Mouse (Mus musculus) small intestine, adult 2 months (tissue): ENCODE data around the gene Suclg2.

Experiments
- CTCF ChIP-seq: fragments of 200-500 bp; IDR thresholded peaks from 2 replicates; pipeline ENCODE4 v1.5.1; 2012; ENCODE audit warnings: low read depth, mild to moderate bottlenecking, control low read depth, inconsistent platforms, low read length, moderate library complexity, mixed read lengths; ENCODE audit not compliant: insufficient replicate concordance, insufficient read length; ENCODE audit errors: extremely low read depth
- POLR2A ChIP-seq: fragments of 200-500 bp; IDR thresholded peaks from 2 replicates; pipeline ENCODE4 v1.6.1; 2012; ENCODE audit warnings: low read depth, mild to moderate bottlenecking, control low read depth, inconsistent platforms, low read length, moderate library complexity

DNA sequence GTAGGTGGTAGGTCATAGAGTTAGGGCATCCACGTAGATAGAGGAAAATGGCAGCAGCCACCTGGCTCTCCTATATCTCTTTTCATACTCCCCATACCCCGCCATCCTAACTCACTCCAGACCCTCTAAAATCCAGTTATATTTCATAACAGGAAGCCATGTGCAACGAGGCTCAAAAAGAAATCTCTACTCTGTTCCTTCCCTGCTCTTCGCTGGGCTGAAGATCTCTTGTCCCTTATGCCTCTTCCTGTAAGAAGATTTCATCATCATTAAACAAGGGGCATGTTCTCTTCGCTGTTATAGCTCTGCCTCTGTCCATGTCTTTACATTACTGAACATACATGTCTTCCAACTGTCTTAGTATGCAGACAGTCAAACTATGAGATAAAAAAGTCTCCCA lies 10.8 kb upstream of the Suclg2 start:
- TF ChIP-seq POLR2A (no peak), CTCF (no peak)
